In the genomic region with DNA sequence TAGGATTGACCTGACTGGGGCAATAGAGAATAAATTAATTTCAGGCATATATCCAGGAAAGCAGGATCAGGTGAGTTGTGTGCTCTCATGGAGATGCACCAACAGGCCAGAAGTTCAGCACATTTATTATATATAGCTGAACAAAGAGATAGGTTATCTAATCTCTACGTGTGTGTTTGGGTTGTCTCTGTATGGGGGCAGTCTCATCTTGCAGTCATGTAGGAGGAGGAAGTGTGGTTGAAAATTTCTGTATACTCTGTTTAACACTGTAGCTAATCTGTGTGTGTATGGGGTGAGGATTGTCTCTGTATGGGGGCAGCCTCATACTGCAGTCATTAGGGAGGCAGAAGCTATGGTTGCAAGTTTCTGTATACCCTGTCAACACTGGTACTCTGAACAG, we compare ENCODE assay signal across 19 mouse cellular contexts. TPM values are rescaled to one million over a fixed set of nuclear protein-coding genes. Genes with fewer than 3 reads are reported as not detected.
"Had no signal": no experiment of that assay in that cellular context is flagged by ENCODE, and none has a peak within 500 bp of the region (broad histone marks: within the 10 kb centered on the region; RNA-seq: fewer than 3 reads in every experiment).

No protein-coding gene starts in this region.

- H3K27ac ChIP-seq: intestine, embryonic 15.5 days; limb, embryonic 12.5 days; limb, embryonic 15.5 days; neural tube, embryonic 13.5 days; stomach, embryonic 15.5 days had no signal

- H3K4me1 ChIP-seq: stomach, embryonic 15.5 days had no signal

- H3K9me3 ChIP-seq: intestine, embryonic 15.5 days; limb, embryonic 12.5 days; limb, embryonic 15.5 days; neural tube, embryonic 13.5 days; stomach, embryonic 15.5 days had no signal

- H3K4me3 ChIP-seq: intestine, embryonic 15.5 days; limb, embryonic 12.5 days; limb, embryonic 15.5 days; myocyte; neural tube, embryonic 13.5 days; stomach, embryonic 15.5 days had no signal

- H3K27me3 ChIP-seq: intestine, embryonic 15.5 days; limb, embryonic 12.5 days; limb, embryonic 15.5 days; neural tube, embryonic 13.5 days; stomach, embryonic 15.5 days had no signal

- DNase-seq: kidney, adult 11 months; kidney, adult 8-10 months; kidney, postnatal 14 days; kidney, postnatal 4 days; lung, adult 2 months; lung, postnatal 14 days; lung, postnatal 4 days; midbrain, embryonic 14.5 days; retina, postnatal 1 day; right cerebral cortex, postnatal 25 days; spleen, adult 18-20 months; thymus, postnatal 25 days had no signal

- ATAC-seq: intestine, embryonic 15.5 days had no signal

- H3K9ac ChIP-seq: intestine, embryonic 15.5 days; limb, embryonic 12.5 days; limb, embryonic 15.5 days; neural tube, embryonic 13.5 days; stomach, embryonic 15.5 days had no signal

- H3K36me3 ChIP-seq: intestine, embryonic 15.5 days; limb, embryonic 12.5 days; limb, embryonic 15.5 days; neural tube, embryonic 13.5 days; stomach, embryonic 15.5 days had no signal

- H3K4me2 ChIP-seq: intestine, embryonic 15.5 days; limb, embryonic 12.5 days; limb, embryonic 15.5 days; midbrain, embryonic 11.5 days; neural tube, embryonic 13.5 days; stomach, embryonic 15.5 days had no signal

RNA-seq across cellular contexts. Expression of a gene that starts 34.3 kb away (rescaled TPM):
- polyA plus RNA-seq: midbrain, embryonic 14.5 days had no signal
